ENCODE assay signal across 11 mouse cellular contexts in genomic region chr1:78907991-78908390, GRCm38 (mm10).
DNase-seq lines count a peak whose midpoint lies in the region; ATAC-seq and TF ChIP-seq lines count a peak whose summit lies in the region.
"Had no signal": no experiment of that assay in that cellular context is flagged by ENCODE, and none has a peak within 500 bp of the region (broad histone marks: within the 10 kb centered on the region; RNA-seq: fewer than 3 reads in every experiment).

No protein-coding gene starts in this region.

- H3K9ac ChIP-seq in hindbrain, embryonic 14.5 days, result no peak overlapping the region
- H3K9ac ChIP-seq in hindbrain, postnatal 0 days (replicated peaks; ENCODE audit: low read length), result no peak overlapping the region
- no peak overlapping the region for H3K9ac ChIP-seq in midbrain, embryonic 12.5 days (replicated peaks)
- H3K9ac ChIP-seq in forebrain, embryonic 16.5 days (replicated peaks; ENCODE audit: low read depth, low read length), result no peak overlapping the region
- H3K9ac ChIP-seq: limb, embryonic 12.5 days had no signal

- no peak for ATAC-seq in hindbrain, embryonic 14.5 days (ENCODE audit: low FRiP score)
- ATAC-seq in hindbrain, postnatal 0 days, result no peak; the same call in 1 of the 2 replicates
- peak; percentile 68; the same call in 1 of the 2 replicates for ATAC-seq in midbrain, embryonic 12.5 days (ENCODE audit: low FRiP score, low read depth)
- ATAC-seq in forebrain, embryonic 16.5 days, result no peak

- H3K4me3 ChIP-seq in hindbrain, embryonic 14.5 days (replicated peaks; ENCODE audit: low read length), result no peak overlapping the region
- no peak overlapping the region for H3K4me3 ChIP-seq in hindbrain, postnatal 0 days (ENCODE audit: low read length)
- H3K4me3 ChIP-seq in kidney, adult 2 months (ENCODE audit: insufficient read depth, low read depth, low read length), result no peak overlapping the region
- H3K4me3 ChIP-seq in midbrain, embryonic 12.5 days, result no peak overlapping the region
- no peak overlapping the region for H3K4me3 ChIP-seq in forebrain, embryonic 16.5 days (replicated peaks; ENCODE audit: low read length)
- H3K4me3 ChIP-seq: limb, embryonic 12.5 days had no signal

- no peaks in the 10 kb centered on the region for H3K9me3 ChIP-seq in hindbrain, embryonic 14.5 days (ENCODE audit: control insufficient read depth, low read length)
- no peaks in the 10 kb centered on the region for H3K9me3 ChIP-seq in hindbrain, postnatal 0 days (ENCODE audit: low read length)
- H3K9me3 ChIP-seq in midbrain, embryonic 12.5 days, result no peaks in the 10 kb centered on the region
- H3K9me3 ChIP-seq in forebrain, embryonic 16.5 days (ENCODE audit: control insufficient read depth, low read length), result no peaks in the 10 kb centered on the region
- H3K9me3 ChIP-seq: limb, embryonic 12.5 days had no signal

- H3K4me1 ChIP-seq in hindbrain, embryonic 14.5 days (replicated peaks; ENCODE audit: control insufficient read depth, insufficient read depth, low read length), result no peaks in the 10 kb centered on the region
- H3K4me1 ChIP-seq in hindbrain, postnatal 0 days (ENCODE audit: insufficient read depth, low read length), result no peaks in the 10 kb centered on the region
- peaks cover 6% of the 10 kb centered on the region; the same call in 1 of the 2 replicates for H3K4me1 ChIP-seq in kidney, adult 2 months (ENCODE audit: control insufficient read depth, insufficient read depth, low read length)
- H3K4me1 ChIP-seq in midbrain, embryonic 12.5 days, result peaks cover 7% of the 10 kb centered on the region; the same call in 1 of the 2 replicates
- H3K4me1 ChIP-seq in forebrain, embryonic 16.5 days (replicated peaks; ENCODE audit: control insufficient read depth, insufficient read depth, low read length), result no peaks in the 10 kb centered on the region
- H3K4me1 ChIP-seq: limb, embryonic 12.5 days had no signal

- H3K27ac ChIP-seq in hindbrain, embryonic 14.5 days, result no peak overlapping the region
- H3K27ac ChIP-seq in hindbrain, postnatal 0 days, result no peak overlapping the region
- peak overlapping the region; percentile 94 for H3K27ac ChIP-seq in kidney, adult 2 months (ENCODE audit: insufficient read depth, low read depth, low read length)
- H3K27ac ChIP-seq in midbrain, embryonic 12.5 days (replicated peaks), result no peak overlapping the region
- H3K27ac ChIP-seq in forebrain, embryonic 16.5 days (ENCODE audit: low read length), result no peak overlapping the region
- H3K27ac ChIP-seq: limb, embryonic 12.5 days had no signal

- DNase-seq in hindbrain, embryonic 14.5 days (ENCODE audit: low spot score), result peak; percentile 27
- no peak for DNase-seq in hindbrain, postnatal 0 days (ENCODE audit: low spot score)
- peak; percentile 62 for DNase-seq in brain, embryonic 14.5 days (ENCODE audit: low read depth)
- DNase-seq in kidney, adult 2 months, result peak; percentile 84
- no peak for DNase-seq in T-cell, adult 2 months (ENCODE audit: low spot score)
- DNase-seq in layer of hippocampus, adult 18-20 months (ENCODE audit: low spot score in 2 of 2), result no peak
- DNase-seq: cerebellum, adult 18-20 months had no signal

- 50% methylated on average over 5 of the region's 5 CpGs for WGBS in hindbrain, embryonic 14.5 days
- 42% methylated on average over 5 of the region's 5 CpGs for WGBS in hindbrain, postnatal 0 days
- 21% methylated on average over 5 of the region's 5 CpGs for WGBS in kidney, adult 2 months
- 17% methylated on average over 5 of the region's 5 CpGs for WGBS in midbrain, embryonic 12.5 days
- WGBS in forebrain, embryonic 16.5 days, result 38% methylated on average over 5 of the region's 5 CpGs

- H3K4me2 ChIP-seq in hindbrain, embryonic 14.5 days (replicated peaks), result no peak overlapping the region
- no peak overlapping the region for H3K4me2 ChIP-seq in hindbrain, postnatal 0 days (ENCODE audit: low read depth, low read length)
- no peak overlapping the region for H3K4me2 ChIP-seq in midbrain, embryonic 12.5 days (replicated peaks)
- no peak overlapping the region for H3K4me2 ChIP-seq in forebrain, embryonic 16.5 days (ENCODE audit: low read length)
- H3K4me2 ChIP-seq: heart, embryonic 11.5 days; limb, embryonic 12.5 days had no signal

- TF ChIP-seq POLR2A in brain, embryonic 14.5 days (IDR thresholded peaks at IDR 0.05; ENCODE audit: borderline replicate concordance, extremely low read depth, insufficient read depth, insufficient read length, poor library complexity, severe bottlenecking), result no peak
- no peak for TF ChIP-seq POLR2A in kidney, adult 2 months (IDR thresholded peaks at IDR 0.05; ENCODE audit: low read depth, low read length)

- no peaks in the 10 kb centered on the region for H3K36me3 ChIP-seq in hindbrain, embryonic 14.5 days (replicated peaks; ENCODE audit: control insufficient read depth, insufficient read depth)
- H3K36me3 ChIP-seq in hindbrain, postnatal 0 days (ENCODE audit: insufficient read depth, low read length), result no peaks in the 10 kb centered on the region
- H3K36me3 ChIP-seq in kidney, adult 2 months (ENCODE audit: control insufficient read depth, insufficient read depth, low read length), result no peaks in the 10 kb centered on the region
- no peaks in the 10 kb centered on the region for H3K36me3 ChIP-seq in midbrain, embryonic 12.5 days
- H3K36me3 ChIP-seq in forebrain, embryonic 16.5 days (ENCODE audit: control insufficient read depth, insufficient read depth), result no peaks in the 10 kb centered on the region
- H3K36me3 ChIP-seq: limb, embryonic 12.5 days had no signal

- no peaks in the 10 kb centered on the region for H3K27me3 ChIP-seq in hindbrain, embryonic 14.5 days (ENCODE audit: control insufficient read depth, insufficient read depth, low read length)
- H3K27me3 ChIP-seq in hindbrain, postnatal 0 days (ENCODE audit: insufficient read depth, low read length), result no peaks in the 10 kb centered on the region
- no peaks in the 10 kb centered on the region for H3K27me3 ChIP-seq in kidney, adult 2 months (replicated peaks; ENCODE audit: control insufficient read depth, insufficient read depth, low read length)
- H3K27me3 ChIP-seq in midbrain, embryonic 12.5 days, result no peaks in the 10 kb centered on the region
- no peaks in the 10 kb centered on the region for H3K27me3 ChIP-seq in forebrain, embryonic 16.5 days (replicated peaks; ENCODE audit: control insufficient read depth, insufficient read depth, low read length)
- H3K27me3 ChIP-seq: limb, embryonic 12.5 days had no signal

- TF ChIP-seq CTCF in hindbrain, postnatal 0 days (IDR thresholded peaks at IDR 0.05; ENCODE audit: low read depth), result no peak
- TF ChIP-seq CTCF in brain, embryonic 14.5 days (IDR thresholded peaks at IDR 0.05; ENCODE audit: borderline replicate concordance, extremely low read depth, insufficient read depth, insufficient read length), result no peak
- no peak for TF ChIP-seq CTCF in kidney, adult 2 months (conservative IDR thresholded peaks at IDR 0.05; ENCODE audit: insufficient read depth, insufficient read length, low read depth, low read length)

Comparison
In these comparisons a context has a peak if more than half of its experiments do, and no peak if none do; other contexts are left out.
1. DNase-seq: peak in hindbrain, embryonic 14.5 days (single experiment), brain, embryonic 14.5 days (single experiment) and kidney, adult 2 months (single experiment); none in hindbrain, postnatal 0 days (single experiment), T-cell, adult 2 months (single experiment) and layer of hippocampus, adult 18-20 months (0 of 2).